Mouse (Mus musculus): ENCODE measurements around the gene Acyp2. TPM values are rescaled to one million over a fixed set of nuclear protein-coding genes. Genes with fewer than 3 reads are reported as not detected.
"Not testable (repeated sequence)": the region's sequence is repeated elsewhere in the genome, so short reads cannot be mapped to it uniquely, and the experiment has no call there.

Acyp2 gene
- 1 to 10 TPM; 1.3 to 4.0 (median 1.5) TPM for polyA plus RNA-seq (2017; shearing (Covaris generic))

DNA sequence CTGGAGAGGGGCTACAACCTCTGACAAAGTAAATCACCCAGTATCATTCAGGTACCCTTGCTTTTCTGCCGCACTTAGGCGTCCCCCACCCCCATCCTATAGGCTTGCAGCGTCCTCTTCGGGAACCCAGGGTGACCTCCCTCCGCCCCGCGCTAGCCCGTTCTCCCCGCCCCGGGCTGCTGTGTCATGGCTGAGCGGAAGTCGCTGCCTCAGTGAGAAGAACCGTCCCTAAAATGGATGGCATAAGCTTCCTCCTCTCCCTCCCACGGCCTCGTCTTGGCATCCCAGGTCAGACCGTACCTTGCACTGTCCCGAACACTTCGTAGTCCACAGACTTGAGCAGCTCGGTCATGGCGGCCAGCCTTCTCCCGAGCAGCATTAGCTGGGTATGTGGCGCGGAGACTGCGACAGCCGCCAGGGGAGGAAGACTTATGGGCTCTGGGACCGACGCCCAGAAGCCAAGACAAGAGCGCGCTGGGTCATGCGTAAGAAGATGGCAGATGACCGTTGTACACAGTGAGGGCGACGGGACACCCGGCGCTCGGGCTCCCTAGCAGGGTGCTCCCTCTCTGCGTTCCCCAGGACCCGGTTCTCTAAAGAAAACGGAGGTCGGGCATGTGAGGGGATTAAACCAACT lies at the start of gene Acyp2:
Acyp2 (minus strand) TSS at position 587 of the 637 bp plus-strand sequence.
- peak; percentile 94 for ATAC-seq

GRCm38 (mm10) chr11:30689421-30689820 lies 40.0 kb upstream of the Acyp2 start:
- ATAC-seq: no peak

GRCm38 (mm10) chr11:30676086-30676485 lies 26.7 kb upstream of the Acyp2 start:
- ATAC-seq: no peak

- ATAC-seq: no peak
These were observed 23.3 kb upstream of the Acyp2 start for GRCm38 (mm10) chr11:30672719-30673118.

- ATAC-seq: no peak
These were observed 13.6 kb upstream of the Acyp2 start for GRCm38 (mm10) chr11:30663001-30663400.

DNA sequence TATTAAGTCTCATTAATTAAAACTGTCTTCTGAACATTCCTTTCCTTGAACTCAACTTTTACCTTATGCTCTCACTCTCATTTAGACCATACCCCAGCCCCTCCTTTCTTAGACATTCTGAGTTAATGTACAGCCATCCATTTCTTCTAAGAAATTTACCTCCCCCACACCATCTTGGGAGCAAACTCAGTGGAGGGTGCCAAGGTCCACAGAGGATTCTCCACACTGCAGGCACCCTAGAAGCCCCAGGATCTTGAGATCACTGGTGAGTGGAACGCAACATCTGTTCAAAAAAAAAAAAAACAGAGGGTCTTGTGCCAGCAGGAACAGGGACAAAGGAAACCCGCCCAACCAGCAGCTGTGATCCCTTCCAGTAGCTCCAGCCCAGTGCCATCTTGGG lies 13.2 kb upstream of the Acyp2 start:
- ATAC-seq: no peak

DNA sequence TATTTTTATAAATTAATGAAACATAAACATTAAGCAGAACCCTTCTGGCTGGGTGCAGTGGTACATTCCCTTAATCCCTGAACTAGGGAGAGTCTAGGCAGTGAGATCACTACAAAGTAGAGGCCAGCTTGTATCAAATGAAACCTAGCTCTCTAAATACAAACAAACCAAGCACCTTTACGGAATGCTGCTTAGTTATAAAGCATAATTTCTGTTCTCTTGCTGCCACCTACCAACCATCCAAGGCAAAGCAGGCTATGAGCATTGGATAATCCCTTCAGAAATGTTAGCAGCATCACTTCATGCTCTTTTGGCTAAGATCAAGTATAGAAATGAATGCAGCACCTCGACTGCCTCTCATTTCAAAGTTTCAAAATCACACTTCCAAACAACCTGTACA lies 7.7 kb upstream of the Acyp2 start:
- no peak for ATAC-seq

DNA sequence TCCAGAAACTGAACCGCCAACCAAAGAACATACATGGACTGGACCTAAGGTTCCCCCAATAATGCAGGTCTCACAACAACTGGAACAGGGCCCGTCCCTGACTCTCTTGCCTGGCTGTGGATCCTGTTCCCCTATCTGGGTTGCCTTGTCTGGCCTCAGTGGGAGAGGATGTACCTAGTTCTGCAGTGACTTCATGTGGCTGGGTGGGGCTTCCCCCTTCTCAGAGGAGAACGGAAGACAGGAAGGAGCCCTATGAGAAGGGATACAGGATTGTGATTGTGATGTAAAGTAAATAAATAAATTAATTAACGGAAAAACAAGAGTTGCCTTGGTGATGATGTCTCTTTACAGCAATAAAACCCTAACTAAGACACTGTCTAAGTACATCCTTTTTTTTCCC lies 6.7 kb upstream of the Acyp2 start:
- ATAC-seq: peak; percentile 76

GRCm38 (mm10) chr11:30650416-30650815 lies 1.0 kb upstream of the Acyp2 start:
- ATAC-seq: no peak

DNA sequence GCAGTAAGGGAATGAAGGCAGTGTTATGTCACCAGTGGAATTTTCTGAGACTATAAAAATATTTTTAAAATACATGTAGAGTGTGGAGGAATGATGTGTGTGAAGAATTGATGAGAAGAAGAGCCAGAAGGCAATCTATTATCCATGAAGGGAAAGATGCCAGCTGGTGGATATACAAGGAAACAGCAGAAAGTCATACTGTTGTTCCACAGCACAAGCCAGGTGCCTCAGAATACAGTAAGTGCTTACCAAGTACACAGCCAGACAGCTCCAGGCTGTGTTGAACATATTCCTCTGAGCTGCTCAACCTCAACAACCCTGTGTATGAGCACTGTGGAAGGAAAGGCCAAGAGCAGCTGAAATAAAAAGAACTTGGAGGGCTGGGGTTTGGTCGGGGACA lies 13.7 kb downstream of the Acyp2 start:
- no peak for ATAC-seq

GRCm38 (mm10) chr11:30630514-30630913 lies 18.9 kb downstream of the Acyp2 start:
- ATAC-seq: no peak

- ATAC-seq: no peak
These were observed 26.2 kb downstream of the Acyp2 start for GRCm38 (mm10) chr11:30623218-30623617.

GRCm38 (mm10) chr11:30621386-30622363 lies 27.7 kb downstream of the Acyp2 start:
- not testable (repeated sequence) for ATAC-seq

DNA sequence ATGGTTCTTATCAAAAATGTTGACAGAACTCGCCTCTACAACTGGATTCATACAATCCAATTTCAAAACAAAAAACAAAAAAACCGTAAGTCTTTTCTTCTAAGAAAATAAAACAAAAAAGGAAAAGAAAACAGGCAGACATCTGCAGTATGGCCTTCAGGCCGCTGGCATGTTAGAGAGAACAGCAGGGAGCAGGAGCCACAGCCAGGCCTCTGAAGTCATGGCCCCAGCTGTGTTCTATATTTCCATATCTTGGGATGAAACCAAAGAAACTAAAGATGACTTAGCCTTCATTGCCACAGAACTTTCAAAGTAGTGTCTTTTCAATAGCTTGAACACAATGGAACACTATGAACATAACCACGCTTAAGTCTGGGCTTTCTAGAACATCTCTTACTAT lies 31.2 kb downstream of the Acyp2 start:
- ATAC-seq: no peak

GRCm38 (mm10) chr11:30617571-30618097 lies 31.8 kb downstream of the Acyp2 start:
- ATAC-seq: no peak

DNA sequence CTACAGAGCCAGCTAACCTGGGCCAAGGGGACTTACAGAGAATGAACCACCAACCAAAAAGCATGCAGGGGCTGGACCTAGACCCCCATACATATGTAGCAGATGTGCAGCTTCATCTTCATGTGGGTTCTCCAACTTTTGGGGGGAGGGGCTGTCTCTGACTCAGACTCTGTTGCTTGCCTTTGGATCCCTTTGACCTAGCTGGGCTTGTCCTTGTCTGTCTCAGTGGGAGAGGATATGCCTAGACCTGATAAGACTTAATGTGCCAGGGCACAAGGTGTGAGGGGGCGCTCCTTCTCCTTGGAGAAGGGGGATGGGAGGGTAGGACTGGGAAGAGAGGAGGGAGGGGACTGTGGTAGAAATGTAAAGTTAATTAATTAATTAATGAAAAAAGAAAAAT lies 33.4 kb downstream of the Acyp2 start:
- ATAC-seq: no peak

DNA sequence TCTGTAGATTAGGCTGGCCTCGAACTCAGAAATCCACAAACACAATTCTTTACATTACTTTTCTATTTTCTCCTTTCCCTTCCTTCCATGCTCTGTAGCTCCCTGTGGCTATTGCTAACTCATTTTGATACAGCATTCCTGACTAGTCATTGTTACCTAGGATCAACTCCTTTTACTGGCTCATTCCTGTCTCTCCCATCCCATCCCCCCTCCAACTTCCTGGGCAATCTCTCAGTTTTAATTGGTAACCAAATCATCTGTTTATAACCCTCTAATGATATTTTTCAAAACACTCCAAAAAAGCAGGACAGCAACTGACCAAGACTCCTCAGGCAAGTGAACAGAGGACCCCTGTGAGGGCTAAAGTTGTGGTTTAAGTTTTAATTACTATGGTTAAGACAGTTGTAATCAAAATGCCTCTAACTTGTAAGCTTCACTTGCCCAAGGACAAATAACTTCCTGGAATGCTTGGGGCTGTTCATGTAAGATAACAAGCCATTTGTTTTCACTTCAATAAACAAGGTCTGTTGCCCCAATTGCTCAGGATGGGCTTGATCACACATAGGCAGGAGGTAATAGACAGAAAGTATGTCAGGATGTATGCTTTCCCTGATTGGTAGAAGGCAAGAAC lies 35.4 kb downstream of the Acyp2 start:
- ATAC-seq: no peak

DNA sequence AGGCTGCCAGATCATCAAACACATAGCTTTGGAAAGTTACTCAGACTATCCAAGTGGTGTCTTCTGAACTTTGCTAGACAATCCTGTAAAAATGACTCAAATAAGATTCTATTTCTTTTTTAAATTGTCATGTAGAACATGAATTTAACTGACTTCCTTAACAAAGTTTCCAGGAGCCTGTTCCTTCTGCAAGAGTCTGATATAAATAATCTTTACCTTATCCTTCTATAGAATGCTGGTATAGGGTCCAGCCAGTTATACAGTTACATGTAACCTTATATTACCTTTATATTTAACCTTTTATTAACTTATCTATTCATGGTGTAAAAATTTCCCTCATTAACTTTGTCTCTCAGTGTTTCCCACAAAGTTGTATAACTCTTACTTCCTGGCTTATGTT lies 36.7 kb downstream of the Acyp2 start:
- ATAC-seq: no peak

DNA sequence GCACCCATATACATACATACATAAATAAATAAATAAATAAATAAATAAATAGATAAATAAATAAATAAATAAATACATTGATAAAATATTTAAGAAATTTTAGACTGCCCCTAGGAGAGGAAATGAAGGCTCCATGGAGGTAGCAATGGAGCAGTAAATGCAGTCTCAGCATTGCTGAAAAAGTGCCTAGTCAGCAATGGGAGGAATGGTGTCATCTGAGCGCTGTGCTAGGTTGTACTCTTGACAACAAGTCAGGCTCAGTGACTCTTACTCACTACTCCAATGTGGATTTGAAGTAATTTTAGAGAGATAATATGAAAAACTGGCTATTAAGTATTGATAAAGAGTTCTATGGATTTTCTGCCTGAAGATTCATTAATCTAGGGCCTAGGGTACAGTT lies 40.1 kb downstream of the Acyp2 start:
- ATAC-seq: no peak

GRCm38 (mm10) chr11:30607587-30608518 lies 41.5 kb downstream of the Acyp2 start:
- ATAC-seq: no peak

DNA sequence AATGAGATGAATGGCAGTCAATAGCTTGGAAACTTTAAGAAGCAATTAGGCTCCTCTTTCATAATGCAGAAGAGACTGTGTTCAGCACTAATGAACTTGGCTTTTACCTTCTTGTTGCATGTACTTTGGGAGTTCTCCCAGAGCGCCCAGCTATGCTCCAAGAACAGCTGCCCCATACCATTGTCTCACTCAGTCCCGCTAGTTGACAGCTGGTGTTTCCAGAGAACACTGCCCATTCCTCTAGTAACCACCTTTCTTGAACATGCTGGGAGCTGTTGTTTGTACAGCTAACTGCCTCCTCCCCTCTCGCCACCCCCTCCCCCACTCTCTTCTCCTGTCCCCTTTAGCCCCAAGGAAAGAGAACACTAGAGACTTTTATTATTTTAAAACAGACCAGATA lies 52.1 kb downstream of the Acyp2 start:
- no peak for ATAC-seq

GRCm38 (mm10) chr11:30580008-30580407 lies 69.4 kb downstream of the Acyp2 start:
- ATAC-seq: no peak

Measured in inflammation-experienced regulatory T-cells, adult 6 months (primary cell).